Mouse (Mus musculus) liver, adult 2 months (tissue): ENCODE measurements at regions not wholly inside any gene's neighbourhood (a gene's known extent, or its start where the extent isn't known, plus 50 kb on each side); places are given as distances from the start of the nearest gene placed in this dataset.

Experiments used
- CTCF ChIP-seq: fragments of 200-500 bp; IDR thresholded peaks from 2 replicates; pipeline ENCODE4 v1.5.1; 2011; ENCODE audit warnings: low read depth, low read length, control low read depth
- POLR2A ChIP-seq: fragments of 200-500 bp; IDR thresholded peaks from 2 replicates; pipeline ENCODE4 v1.6.1; 2011; ENCODE audit warnings: low read length, control low read depth; ENCODE audit not compliant: insufficient read depth; ENCODE audit errors: extremely low read depth

GRCm38 (mm10) chr9:101420181-101420580, 168.6 kb upstream of the Ppp2r3a start:
- TF ChIP-seq CTCF (no peak), POLR2A (no peak)
